Mouse (Mus musculus) small intestine, adult 2 months (tissue): ENCODE results near the gene Dock9.

ENCODE experiments used
- CTCF ChIP-seq: fragments of 200-500 bp; IDR thresholded peaks from 2 replicates; pipeline ENCODE4 v1.5.1; 2012; ENCODE audit warnings: low read depth, mild to moderate bottlenecking, control low read depth, inconsistent platforms, low read length, moderate library complexity, mixed read lengths; ENCODE audit not compliant: insufficient replicate concordance, insufficient read length; ENCODE audit errors: extremely low read depth
- POLR2A ChIP-seq: fragments of 200-500 bp; IDR thresholded peaks from 2 replicates; pipeline ENCODE4 v1.6.1; 2012; ENCODE audit warnings: low read depth, mild to moderate bottlenecking, control low read depth, inconsistent platforms, low read length, moderate library complexity

- TF ChIP-seq CTCF: no peak
- TF ChIP-seq POLR2A: no peak
These were observed 211.5 kb downstream of the Dock9 start for GRCm38 (mm10) chr14:121585906-121586765.
